Mouse (Mus musculus) cerebellum, adult 9-10 months (tissue): ENCODE measurements around the gene Clec10a.
"Not testable (repeated sequence)": the region's sequence is repeated elsewhere in the genome, so short reads cannot be mapped to it uniquely, and the experiment has no call there.

Source experiments
- DNase-seq: peaks from one replicate; pipeline ENCODE4 v3.0.0; 2022

Clec10a gene

DNA sequence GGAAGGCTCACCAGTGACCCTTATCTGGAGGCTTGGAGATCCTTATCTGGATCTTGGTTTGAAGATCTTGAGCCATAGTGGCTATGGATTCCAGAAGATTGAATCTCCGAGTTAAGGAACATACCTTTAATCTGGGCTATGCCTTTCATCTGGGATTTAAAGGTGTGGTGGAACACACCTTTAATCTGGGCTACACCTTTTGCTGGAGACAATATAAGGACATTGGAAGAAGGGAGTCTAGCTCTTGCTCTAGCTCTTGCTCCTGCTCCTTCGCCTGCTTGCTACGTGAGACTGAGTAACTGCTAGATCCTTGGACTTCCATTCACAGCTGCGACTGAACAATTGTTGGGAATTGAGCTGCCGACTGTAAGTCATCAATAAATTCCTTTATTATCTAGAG, at the start of gene Clec10a:
Gene Clec10a, plus strand, starts transcription at position 301 of the 400 bp plus-strand sequence.
- DNase-seq, result not testable (repeated sequence)

DNA sequence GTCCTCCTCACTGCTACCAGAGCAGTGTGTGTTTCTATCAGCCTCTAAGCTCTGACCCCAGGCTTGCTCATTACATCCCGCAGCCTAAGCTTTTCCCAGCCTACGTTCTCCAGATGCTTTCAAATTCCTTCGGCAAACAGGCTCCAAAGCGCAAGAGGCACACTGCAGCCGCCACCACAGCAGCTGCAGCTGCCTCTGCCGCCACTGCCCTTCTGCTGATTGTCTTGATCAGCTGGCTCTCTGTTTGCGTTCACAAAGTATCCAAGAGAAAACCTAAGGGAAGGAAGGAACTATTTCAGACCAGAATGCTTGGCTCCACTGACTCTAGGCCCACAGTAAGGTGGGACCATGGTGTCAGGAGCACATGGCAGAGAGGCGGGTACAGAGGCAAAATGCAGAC, 48.9 kb upstream of the Clec10a start:
- no peak for DNase-seq

DNA sequence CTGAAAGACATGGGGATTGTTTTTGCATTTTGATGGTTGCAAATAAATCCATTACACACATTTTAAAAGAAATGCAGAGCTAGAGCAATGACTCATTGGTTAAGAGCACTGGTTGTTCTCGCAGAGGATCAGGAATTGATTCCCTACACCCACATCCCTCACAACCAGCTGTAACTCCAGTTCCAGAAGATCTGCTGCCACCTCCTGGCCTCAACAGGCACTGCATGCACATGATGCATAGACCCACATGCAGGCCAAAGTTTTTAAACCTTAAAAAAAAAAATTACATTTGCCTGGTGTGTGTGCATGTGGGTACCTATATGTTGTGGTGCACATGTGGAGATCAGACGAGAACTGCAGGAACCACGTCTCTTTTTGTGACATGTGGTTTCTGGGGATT, 45.9 kb upstream of the Clec10a start:
- no peak for DNase-seq

DNA sequence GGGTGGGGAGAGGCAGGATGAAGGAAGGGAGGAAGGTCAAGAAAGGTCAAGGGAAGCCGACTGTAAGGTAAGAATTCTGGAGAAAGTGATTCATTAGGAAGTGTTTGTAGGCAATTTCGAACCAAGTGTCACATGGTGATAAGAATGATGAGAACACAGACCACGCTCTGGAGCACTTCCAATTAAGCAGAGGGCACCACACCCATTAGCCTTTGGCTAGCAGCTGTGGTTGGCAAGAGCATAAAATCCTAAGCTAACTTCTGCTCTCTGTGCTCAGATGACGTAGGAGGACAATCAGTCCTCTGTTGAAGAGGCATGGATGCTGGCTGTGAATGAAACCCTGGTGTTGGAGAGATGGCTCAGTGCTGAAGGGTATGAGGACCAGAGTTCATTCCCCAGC, 41.4 kb upstream of the Clec10a start:
- no peak for DNase-seq

DNA sequence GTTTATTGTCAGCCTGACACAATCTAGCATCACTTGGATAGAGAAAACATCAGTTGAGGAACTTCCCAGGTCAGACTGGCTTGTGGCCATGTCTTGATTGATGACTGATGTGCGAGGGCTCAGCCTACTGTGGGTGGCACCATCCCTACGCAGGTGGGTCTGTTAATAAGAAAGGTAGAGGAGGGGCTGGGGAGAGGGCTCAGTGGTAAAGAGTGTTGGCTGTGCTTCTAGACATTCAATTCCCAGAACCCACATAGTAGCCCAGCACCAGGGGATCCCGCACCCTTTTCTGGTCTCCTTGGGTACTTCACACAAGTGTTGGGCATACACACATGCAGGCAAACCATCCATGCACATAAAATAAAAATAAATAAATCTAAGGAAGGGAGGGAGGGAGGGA, 40.1 kb upstream of the Clec10a start:
- DNase-seq, result no peak

DNA sequence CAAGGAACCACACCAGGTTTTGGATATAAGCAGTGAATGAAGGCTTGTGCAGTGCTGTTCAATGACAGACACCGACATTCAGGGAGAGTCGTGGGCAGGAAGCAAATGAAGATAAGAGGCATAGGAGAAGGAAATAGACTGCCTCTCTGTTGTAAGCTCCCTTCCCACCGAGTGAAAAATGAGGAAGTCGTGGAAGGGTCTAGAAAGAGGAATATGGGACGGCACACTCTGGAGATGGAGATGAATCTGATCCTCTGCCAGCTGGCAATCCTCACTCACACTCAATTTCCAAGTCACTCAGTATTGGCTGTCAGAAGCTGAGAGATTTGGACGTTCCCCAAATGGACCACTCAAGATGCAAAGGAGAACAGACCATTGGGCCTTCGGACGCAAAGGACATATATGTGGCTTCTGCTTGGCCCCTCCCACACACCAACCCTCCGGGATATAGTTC, 26.0 kb upstream of the Clec10a start, which contains the start of gene Mgl2:
Gene Mgl2, plus strand, starts transcription at position 404 of the 454 bp plus-strand sequence.
- no peak for DNase-seq

DNA sequence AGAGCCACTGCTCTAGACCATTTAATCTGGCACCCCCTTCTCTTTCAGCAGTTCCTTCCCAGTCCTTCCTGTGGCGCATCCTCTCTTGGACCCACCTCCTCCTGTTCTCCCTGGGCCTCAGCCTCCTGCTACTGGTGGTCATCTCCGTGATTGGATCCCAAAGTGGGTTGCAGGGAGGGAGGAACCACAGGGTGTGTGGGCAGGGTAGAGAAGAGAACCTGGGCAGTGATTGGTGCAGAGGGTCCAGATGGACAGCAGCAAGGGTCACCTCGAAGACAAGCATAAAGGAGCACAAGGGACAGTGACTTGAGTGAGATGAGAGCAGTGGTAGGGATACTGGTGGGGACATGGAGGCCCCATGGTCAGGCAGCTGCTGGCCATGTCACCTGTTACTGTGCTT, 21.0 kb upstream of the Clec10a start:
- DNase-seq, result not testable (repeated sequence)

DNA sequence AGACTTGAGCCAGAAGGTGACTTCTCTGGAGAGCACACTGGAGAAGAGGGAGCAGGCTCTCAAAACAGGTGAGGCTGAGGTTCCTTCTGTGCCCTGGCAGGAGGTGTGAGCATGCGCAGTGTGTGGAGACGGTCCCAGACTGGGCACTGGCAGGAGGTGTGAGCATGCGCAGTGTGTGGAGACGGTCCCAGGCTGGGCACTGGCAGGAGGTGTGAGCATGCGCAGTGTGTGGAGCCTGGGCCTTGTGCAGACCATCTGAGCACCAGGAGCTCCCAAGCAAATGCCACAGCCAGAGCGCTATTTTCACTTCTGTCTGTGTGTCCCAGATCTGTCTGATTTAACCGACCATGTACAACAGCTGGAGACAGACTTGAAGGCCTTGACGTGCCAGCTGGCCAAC, 20.1 kb upstream of the Clec10a start:
- DNase-seq, result peak; percentile 30

DNA sequence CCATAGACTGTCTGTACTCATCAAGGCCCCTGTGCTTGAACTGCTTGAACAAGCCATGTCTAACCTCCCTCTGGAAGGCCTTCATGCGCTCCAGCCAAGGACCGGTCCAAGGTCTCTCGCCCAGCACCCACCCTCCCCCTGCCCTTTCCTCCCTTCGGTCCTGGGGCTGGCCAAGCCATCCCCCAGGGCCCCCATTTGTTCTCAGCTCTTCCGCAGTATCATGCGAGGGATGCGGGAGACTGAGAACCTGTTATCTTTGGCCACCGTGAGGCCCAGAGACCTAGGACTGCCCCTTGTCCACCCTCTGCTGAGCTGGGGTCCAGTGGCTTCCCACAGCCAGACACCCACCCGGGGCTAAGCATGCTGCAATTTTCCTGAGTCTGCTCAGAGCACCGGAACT, 16.8 kb upstream of the Clec10a start:
- DNase-seq, result no peak

DNA sequence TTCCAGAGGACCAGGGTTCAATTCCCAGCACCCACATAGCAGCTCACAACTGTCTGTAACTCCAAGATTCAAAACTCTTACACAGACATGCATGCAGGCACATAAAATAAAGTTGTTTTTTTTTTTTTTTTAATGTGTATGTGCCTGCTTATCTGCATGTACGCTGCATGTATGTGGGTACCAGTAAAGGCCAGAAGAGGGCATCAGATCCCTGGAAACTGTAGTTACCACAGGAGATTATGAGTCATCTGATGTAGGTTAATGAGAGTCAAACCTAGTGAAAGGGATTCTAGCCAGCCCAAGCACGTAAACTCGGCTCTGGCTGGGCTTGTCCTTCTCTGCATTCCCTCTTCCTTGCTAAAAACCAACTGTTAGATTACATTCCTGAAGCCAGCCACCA, 4.9 kb upstream of the Clec10a start:
- no peak for DNase-seq

DNA sequence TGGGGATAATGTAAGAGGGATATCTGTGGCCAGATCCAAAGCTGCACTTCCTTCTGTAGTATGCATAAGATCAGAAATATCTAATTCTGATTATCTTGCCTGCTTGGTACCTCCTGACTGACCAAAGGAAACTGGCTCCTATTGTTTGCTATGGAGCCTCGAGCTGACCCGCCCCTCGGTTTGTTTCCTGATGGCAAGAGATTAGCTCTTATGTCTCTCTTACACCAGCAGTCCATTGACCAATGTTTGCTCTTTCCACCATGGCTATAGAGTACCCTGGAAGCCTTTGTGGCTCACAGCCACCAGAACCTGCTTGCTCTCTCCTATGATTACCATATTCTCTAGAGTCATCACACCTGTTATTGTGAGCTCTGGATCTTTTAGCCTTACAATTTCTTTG, 6.3 kb downstream of the Clec10a start:
- DNase-seq, result no peak

DNA sequence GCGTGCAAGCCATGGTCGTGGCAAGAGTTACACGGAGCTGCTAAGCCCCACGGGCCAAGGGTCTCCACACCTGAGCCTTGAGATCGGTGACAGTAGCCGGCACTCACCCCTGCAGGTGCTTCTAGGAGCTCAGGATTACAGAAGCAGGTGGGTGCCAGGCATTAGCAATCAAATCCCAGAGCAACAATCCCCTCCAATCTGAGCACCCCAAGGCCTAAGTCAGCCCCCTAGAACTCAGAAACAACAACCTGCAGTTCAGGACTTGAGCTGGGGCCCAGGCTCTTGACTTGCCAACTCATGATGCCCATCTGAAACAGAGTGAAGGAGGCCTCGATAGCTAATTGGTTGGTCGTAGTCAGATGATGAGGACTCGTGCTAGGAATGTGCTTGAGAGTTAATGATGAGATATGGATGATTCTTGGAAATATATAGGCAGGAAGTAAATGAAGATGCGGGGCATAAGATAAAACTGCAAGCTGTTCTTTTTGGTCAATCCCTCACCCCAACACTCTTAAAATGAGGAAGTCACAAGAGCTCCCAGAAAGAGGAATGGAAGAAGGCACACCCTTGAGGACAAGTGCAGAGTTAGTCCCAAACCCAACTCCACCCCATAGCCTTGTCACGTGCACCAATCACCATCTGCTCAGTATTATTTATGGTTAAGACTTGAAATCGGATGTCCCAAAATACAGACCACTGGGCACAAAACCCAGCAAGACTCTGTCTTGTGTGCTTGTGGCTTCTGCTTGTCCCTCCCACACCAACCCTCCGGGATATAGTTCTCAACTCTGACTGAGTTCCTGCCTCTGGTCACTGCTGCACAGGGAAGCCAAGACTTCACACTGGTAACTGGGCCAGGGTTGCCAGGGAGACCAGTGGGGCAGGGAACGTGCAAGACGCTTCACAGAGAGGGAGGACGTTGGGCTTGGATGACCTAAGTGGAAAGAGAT, 10.2 kb downstream of the Clec10a start:
- no peak for DNase-seq

DNA sequence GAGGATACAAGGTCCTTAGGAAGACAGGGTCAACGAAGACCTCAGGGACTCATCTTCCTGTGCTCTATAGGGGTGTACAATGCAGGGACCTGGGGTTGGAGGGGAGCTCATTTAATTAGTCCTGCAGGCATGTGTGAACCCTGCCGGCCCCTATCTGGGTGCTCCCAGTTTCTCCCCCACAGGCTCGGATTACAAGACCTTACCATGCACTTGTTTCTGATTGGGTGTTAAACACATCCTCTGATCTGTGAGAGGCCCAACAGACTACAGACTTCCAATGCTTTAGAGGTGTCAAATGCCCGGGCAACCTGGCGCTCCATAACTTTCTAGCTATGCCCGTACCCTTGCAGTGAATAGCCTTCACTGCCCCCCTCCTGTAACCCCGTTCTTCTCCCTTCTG, 12.1 kb downstream of the Clec10a start:
- no peak for DNase-seq

DNA sequence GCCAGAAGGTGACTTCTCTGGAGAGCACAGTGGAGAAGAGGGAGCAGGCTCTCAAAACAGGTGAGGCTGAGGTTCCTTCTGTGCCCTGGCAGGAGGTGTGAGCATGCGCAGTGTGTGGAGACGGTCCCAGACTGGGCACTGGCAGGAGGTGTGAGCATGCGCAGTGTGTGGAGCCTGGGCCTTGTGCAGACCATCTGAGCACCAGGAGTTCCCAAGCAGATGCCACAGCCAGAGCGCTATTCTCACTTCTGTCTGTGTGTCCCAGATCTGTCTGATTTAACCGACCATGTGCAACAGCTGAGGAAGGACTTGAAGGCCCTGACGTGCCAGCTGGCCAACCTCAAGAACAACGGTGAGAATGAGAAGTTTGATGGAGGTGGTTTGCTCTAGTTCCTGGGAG, 13.5 kb downstream of the Clec10a start:
- DNase-seq, result peak; percentile 59

DNA sequence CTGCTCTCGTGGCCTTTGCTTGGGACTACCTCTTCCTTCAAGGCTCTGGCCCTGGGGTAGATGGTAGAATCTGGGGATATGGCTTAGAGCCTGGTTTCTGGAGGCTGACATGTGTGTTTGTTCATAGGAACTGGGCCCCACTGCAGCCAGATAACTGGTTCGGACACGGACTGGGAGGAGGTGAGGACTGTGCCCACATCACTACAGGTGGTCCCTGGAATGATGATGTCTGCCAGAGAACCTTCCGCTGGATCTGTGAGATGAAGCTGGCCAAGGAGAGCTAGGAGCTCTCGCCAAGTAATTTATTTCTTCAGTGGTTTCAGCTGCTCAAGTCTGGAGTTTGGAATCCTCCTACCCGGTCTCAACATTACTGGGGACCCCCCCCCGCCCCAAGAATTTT, 14.3 kb downstream of the Clec10a start:
- DNase-seq, result peak; percentile 60

DNA sequence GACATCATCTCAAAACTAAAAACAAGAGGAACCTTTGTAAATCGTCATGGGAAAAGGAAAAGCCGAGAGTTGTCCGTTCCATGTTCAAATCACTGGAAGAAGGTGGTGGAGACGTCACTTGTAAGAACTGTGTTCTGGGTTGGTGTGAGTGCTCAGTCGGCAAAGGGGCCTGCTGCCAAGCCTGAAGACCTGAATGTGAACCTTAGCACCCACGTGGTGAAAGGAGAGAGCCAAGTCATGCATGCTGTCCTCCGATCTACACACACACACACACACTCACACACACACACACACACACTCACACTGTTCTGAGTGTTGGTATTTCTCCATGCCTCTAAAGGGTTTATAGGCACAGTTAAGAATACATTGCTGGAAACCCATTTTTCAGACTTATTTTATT, 15.2 kb downstream of the Clec10a start:
- DNase-seq, result no peak

DNA sequence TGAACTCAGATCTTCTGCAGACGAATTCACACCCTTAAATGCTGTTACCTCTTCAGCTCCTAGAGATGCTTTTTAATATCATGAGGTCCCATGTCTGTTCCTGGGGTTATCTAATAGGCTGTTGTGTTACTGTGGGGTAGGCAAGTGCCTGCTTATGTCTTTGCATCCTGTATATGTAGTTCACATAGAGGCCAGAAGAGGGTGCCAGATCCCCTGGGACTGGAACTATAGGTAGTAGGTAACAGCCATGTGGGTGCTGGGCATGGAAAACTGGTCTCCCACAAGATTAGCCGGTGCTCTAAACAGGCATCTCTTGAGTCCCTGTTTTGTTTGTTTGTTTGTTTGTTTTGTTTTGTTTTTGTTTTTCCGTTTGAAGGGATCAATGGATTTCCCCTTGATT, 15.8 kb downstream of the Clec10a start:
- peak; percentile 44 for DNase-seq

DNA sequence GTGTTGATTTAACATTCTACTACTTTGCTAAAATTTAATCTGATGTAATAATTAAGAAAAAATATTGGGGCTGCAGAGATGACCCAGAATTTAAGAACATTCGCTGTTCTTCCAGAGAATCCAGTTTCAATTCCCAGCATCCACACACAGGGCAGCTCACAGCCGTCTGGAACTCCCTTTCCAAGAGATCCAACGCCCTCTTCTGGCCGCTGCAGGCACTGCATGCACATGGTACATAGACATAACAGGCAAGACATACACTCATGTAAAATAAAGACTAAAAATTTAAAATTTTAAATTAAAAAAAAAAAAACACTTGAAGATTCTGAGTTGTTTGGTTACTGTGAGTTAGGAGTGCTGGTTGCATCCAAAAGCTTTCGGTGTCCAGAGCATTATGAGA, 16.3 kb downstream of the Clec10a start:
- DNase-seq, result no peak

DNA sequence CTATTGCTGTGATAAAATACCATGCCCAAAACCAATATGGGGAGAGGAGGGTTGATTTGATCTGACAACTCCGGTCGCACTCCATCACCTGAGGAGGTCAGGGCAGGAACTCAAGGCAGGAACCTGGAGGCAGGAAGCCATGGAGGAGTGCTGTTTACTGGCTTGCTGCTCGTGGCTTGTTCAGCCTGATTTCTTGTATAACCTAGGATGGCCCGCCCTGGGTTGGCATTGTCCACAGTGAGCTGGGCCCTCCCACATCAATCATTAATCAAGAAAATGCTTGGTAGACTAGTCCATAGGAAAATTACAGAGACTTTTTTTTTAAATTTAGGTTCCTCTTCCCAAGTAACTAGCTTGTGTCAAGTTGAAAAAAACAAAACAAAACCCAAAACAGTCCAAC, 18.5 kb downstream of the Clec10a start:
- no peak for DNase-seq

DNA sequence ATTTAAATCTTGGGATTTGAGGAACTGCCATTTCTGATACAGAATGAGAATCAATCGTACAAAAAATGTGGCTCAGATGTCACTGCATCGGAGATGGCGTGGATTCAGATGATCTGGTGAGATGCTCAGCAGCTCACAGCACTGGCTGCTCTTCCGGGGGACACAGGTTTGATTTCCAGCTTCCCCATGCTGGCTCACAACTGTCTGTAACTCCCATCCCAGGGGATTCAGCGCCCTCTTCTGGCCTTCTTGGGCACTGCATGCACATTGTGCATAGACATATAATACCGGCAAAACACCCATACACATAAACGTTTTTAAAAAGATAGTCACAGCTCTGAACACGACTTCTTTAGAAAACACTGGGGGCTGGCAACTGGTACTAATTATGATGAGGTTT, 21.6 kb downstream of the Clec10a start:
- DNase-seq, result no peak

DNA sequence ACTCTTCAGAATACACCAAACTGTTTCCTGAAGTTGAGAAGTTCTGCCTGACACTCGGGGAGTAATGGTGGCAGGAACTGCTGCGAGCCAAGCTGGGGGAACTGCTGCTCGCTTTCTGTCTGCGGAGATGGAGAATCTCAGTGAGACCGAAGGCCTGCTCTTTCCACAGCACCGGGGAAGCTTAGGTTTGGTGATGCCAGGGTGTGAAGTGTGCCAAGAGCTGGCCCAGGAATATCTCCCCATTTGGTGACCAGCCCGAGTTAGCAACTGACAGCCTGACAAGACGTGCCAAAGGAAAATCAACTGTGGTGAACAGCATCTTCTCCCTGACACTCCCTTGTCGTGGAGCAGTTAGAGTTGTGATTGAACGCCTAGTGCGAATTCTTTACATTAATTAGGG, 22.3 kb downstream of the Clec10a start:
- peak; percentile 34 for DNase-seq

DNA sequence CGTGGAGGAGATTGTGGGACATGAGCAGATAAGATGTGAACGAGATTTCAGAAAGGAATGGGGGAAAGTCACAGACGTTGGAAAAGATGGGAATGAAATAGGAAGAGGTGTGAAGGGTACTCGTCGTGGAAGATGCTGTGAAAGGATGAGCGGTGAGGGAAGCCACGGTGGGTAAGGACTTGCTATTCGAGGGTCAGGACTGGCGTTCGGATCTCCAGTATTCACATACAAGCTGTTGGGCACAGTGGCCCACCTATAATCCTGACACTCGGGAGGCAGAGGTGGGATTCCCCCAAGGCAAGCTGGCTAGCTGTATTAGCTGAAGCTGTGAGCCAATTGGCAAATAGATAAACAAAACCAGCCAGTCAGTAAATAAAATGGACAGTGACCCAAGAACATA, 22.8 kb downstream of the Clec10a start:
- DNase-seq, result no peak

DNA sequence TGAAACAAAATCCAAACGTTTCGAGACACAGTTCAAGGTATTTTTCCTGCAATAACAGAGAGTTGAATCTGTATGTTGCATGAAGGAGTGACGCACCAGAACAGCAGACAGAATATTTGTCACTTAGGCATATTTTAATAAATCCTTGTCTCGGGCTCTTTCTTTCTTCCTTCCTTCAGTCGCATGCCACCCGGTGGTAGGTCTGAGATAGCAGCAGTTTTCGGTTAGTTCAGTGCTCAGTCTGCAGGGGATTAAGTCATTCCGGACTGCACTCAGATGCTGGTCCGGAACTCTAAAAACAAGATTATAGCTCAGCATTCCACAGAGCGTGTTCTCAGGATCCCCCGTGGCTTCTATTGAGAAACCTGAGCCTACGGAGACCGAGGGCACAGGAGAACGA, 23.4 kb downstream of the Clec10a start:
- DNase-seq, result no peak

DNA sequence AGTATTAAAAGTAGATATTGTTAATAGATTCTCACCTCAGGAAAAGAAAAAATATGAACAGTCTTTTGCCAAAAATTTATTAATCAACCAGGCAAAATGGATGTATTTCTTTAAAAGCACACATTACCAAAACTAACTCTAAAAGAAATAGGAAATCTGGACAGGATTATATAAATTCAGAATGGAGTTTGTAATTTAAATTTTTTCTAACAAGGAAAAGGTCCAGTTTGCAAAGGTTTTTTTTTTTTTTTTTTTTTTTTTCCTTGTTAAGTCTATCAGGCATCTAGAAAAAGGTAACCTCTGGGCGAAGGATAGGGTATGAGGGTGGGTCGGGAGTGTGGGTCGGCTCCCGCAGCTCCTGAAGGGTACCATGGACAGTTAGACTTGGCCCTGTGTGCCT, 24.5 kb downstream of the Clec10a start:
- no peak for DNase-seq

DNA sequence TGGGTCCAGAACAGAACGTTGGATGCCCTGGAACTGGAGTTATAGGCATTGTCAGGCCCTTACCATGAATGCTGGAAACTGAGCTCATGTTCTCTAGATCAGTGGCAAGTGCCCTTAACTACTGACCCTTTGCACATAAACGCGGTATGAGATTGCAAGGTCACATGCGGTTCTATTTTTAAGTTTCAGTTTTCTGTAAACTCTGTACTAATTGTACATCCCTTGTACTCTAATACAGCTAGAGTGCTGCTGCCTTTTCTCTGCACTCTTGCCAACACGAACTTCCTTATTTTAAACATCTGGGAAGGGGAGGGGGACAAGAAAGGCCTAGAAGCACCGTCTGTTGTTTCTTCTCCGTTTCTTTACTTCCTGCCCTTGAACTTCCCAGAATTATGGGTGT, 29.1 kb downstream of the Clec10a start:
- no peak for DNase-seq
